Mouse (Mus musculus) telencephalon, adult 2 months (tissue): ENCODE data around the gene Plekho1.

Experiments
- DNase-seq: peaks from one replicate; pipeline ENCODE4 v3.0.0-alpha.2; 2011; ENCODE audit warnings: low read depth, low spot score

Gene Plekho1

DNA sequence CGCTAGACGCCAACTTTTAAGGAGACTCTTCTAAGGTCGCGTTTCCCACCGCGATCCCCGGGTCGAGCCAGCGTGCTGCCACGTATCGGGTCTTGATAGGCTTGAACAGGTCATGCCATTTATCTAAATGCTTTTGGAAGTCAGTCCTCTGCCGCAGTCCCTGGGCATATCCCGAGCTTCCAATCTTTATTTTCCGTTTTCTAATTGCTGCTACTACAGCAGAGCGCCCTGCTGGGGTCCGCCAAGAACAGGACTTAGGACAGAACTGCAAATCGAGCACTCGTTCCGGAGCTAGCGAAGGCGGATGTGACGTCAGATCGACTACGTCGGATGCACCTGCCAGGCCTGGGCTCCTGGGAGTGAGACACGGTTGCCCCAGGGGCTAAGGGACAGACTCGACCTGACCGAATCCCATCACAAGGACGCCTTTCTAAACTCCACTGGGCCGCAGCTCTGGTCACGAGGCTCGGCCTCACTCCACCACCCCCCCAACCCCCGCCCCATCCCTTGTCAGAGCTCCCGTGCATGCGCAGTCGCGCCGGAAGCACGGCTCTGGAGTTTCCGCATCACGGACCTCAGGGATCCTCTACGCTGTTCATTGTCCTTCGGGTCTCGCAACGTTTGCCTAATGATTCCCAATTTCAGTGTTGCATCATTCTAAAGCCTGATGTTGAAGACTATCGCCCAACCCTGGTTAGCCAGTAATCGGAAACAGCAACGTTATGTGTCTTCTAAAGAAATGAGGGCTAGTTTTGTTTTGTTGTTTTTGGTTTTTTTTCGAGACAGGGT, 44.8 kb downstream of the Plekho1 start:
- DNase-seq = peak; percentile 92

DNA sequence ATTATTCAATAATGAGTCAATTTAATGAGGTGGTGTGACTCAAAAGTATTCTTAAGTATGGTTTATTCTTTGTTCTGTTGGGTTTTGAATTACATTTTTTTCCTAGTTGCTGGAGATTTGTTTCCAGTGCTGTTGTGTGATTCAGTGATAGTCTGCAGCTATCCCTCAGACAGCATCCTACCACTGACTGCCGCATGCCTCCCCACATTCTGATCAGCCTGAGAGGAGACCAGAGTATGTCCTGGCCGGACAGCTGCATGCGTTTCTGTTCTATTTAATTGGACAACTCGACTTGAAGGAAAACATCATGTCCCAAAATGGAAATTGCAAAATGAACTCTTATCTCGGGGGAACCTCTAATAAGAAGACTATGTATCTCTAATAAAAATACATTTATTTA, 47.5 kb downstream of the Plekho1 start:
- DNase-seq = no peak

DNA sequence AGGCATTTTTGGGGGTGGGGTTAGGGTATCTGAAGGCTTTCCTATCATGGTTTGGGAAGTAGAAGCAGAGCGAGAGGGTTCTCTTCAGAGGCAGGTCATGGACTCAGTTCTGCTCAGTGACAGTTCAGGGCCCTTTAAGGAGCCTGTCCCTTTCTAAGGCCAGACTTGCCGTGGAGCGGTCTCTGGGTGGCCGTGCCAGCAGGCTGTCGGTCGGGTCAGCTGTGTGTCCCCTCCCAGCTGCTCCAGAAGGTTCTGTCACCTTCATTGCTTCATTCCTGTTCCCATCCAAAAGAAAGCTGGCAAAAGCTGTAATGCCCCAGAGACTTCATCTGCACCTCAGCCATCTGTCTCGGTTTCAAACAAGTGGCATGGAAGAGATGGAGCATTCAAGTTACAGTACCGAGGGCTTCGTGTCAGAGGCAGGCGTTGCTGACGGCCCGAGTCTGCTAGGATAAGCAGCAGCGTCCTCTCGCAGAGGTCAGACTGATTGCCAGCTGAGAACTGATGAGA, 50.0 kb downstream of the Plekho1 start:
- no peak for DNase-seq

DNA sequence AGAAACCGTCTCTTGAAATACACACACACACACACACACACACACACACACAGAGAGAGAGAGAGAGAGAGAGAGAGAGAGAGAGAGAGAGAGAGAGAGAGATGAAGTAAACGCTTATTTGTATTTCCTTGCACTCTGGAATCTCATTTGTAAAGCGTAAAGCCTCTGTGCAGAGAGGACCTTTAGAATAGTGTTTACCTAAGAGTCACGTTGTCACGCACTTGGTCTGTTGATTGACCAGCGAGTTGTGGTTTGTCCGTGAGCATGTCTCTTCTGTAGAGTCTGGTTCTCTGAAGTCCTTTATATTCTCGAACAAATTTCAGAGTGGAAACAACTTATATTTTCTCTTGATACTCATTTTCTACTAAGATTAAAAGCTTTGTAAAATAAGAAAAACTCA, 51.1 kb downstream of the Plekho1 start:
- no peak for DNase-seq

DNA sequence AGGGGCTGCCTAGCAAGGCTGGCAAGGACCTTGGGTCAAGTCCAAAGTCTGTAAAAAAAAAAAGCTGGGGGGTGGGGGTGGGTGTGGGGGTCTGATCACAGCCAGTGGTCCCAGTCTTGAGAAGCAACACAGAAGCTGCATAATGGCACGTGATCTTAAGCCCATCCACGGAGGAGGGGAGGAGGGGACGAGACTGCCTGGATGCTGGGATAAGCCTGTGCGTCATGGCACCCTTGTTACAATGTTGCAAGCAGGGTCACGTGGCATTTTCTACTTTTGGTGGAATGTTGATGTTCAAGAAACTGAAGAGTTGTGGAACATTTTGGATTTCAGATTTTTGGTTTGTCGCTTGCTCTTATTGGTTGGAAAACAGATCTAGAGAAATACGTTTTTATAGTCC, 52.6 kb downstream of the Plekho1 start:
- DNase-seq = no peak

DNA sequence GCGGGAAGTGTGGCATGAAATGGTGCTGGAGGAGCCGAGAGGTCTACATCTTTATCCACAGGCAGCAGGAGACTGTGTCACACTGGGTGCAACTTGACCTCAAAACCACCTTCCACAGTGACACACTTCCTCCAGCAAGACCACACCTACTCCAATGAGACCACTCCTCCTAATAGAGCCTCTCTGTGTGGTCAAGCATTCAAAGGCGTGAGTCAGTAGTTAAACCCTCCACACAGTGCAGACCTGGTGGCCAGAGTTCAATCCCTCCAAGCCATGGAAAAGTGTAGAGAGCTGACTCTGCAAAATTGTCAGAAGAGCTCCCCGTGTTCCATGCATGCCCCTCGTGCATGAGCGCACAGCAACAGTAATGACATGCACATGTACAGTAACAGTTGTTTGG, 53.1 kb downstream of the Plekho1 start:
- no peak for DNase-seq

DNA sequence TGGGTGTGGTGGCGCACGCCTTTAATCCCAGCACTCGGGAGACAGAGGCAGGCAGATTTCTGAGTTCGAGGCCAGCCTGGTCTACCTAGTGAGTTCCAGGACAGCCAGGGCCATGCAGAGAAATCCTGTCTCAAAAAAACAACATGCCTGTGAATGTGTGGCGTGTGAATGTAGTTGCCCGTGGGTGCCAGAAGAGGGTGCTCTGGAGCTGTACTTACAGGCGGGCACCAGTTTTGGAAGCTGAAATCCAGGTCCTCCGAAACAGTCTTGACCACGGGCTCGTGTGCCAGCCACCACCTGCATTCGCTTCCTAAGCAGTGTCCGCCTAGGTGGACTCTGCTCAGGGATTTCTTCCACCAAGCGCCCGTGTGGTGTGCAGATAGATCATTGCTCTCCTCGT, 57.0 kb downstream of the Plekho1 start:
- no peak for DNase-seq
